In the genomic region with DNA sequence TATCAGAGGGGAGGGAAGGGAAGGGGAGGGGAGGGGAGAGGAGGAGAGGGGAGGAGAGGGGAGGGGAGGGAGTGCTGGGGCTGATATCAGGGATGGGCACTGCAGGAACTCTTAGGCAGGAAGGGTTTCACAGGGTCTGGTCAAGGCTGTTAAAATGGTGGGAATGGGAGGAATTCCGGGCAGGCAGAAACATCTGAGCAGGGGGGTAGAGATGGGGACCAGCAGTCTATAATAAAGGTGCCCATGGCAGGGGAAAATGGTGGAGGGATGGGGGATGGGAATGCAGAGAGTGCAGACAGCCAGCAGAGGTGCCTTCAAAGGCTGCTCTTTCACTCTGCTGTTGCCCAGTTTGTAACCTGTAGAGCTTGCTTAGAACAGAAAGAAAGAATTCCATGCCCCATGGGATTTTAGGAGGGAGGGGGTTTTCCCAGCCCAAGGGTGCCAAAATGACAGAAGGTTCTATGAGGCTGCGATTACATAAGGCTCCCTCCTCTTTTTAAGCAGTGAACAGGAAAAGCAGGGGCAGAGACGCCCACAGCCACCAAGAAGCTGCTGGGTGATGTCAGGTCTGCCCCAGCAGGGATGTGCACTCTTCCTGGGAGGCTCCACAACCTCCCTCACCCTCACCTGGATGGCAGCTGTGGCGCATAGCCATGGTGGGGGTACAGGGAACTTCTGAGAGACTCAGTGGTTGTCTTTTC, we compare ENCODE assay signal across 11 mouse cellular contexts.
A peak's percentile ranks its signal among the peaks of the same experiment; 100 is the strongest.
DNase-seq lines count a peak whose midpoint lies in the region; ATAC-seq and TF ChIP-seq lines count a peak whose summit lies in the region.
"Had no signal": no experiment of that assay in that cellular context is flagged by ENCODE, and none has a peak within 500 bp of the region (broad histone marks: within the 10 kb centered on the region; RNA-seq: fewer than 3 reads in every experiment).

No protein-coding gene starts in this region.

- peak; percentile 24; the same call in 1 of the 2 replicates for ATAC-seq in hindbrain, postnatal 0 days
- no peak for ATAC-seq in hindbrain, embryonic 14.5 days (ENCODE audit: low FRiP score)
- 0 out of 2 replicates have a peak, but pooled peaks have one; percentile 60 for ATAC-seq in limb, embryonic 11.5 days (ENCODE audit: insufficient number of reproducible peaks, low FRiP score, low TSS enrichment, low read depth)

- TF ChIP-seq CTCF in hindbrain, postnatal 0 days (IDR thresholded peaks at IDR 0.05; ENCODE audit: low read depth) = no peak
- no peak for TF ChIP-seq CTCF in cortical plate, adult 2 months (IDR thresholded peaks at IDR 0.05; ENCODE audit: extremely low read depth, insufficient read depth, low read length)

- H3K9ac ChIP-seq in hindbrain, postnatal 0 days (replicated peaks; ENCODE audit: low read length) = no peak overlapping the region
- no peak overlapping the region for H3K9ac ChIP-seq in hindbrain, embryonic 14.5 days
- H3K9ac ChIP-seq in limb, embryonic 11.5 days (ENCODE audit: low read length) = no peak overlapping the region
- H3K9ac ChIP-seq: lung, embryonic 14.5 days had no signal

- H3K9me3 ChIP-seq in hindbrain, postnatal 0 days (ENCODE audit: low read length) = no peaks in the 10 kb centered on the region
- H3K9me3 ChIP-seq in hindbrain, embryonic 14.5 days (ENCODE audit: control insufficient read depth, low read length) = no peaks in the 10 kb centered on the region
- H3K9me3 ChIP-seq in limb, embryonic 11.5 days (ENCODE audit: control insufficient read depth, low read length) = no peaks in the 10 kb centered on the region
- H3K9me3 ChIP-seq: G1E had no signal

- H3K4me1 ChIP-seq in hindbrain, postnatal 0 days (ENCODE audit: insufficient read depth, low read length) = no peaks in the 10 kb centered on the region
- peaks cover 13% of the 10 kb centered on the region for H3K4me1 ChIP-seq in hindbrain, embryonic 14.5 days (replicated peaks; ENCODE audit: control insufficient read depth, insufficient read depth, low read length)
- peaks cover 10% of the 10 kb centered on the region for H3K4me1 ChIP-seq in cortical plate, adult 2 months (ENCODE audit: control insufficient read depth, insufficient read depth, low read length)
- H3K4me1 ChIP-seq in limb, embryonic 11.5 days (ENCODE audit: control insufficient read depth, insufficient read depth, low read length) = peaks cover 4% of the 10 kb centered on the region; the same call in 1 of the 2 replicates

- no peaks in the 10 kb centered on the region for H3K36me3 ChIP-seq in hindbrain, postnatal 0 days (ENCODE audit: insufficient read depth, low read length)
- no peaks in the 10 kb centered on the region for H3K36me3 ChIP-seq in hindbrain, embryonic 14.5 days (replicated peaks; ENCODE audit: control insufficient read depth, insufficient read depth)
- no peaks in the 10 kb centered on the region for H3K36me3 ChIP-seq in limb, embryonic 11.5 days (ENCODE audit: control insufficient read depth, insufficient read depth, low read length)
- H3K36me3 ChIP-seq: G1E had no signal

- H3K4me2 ChIP-seq in hindbrain, postnatal 0 days (ENCODE audit: low read depth, low read length) = no peak overlapping the region
- H3K4me2 ChIP-seq in hindbrain, embryonic 14.5 days (replicated peaks) = no peak overlapping the region
- H3K4me2 ChIP-seq in limb, embryonic 11.5 days (ENCODE audit: low read depth, severe bottlenecking) = no peak overlapping the region
- H3K4me2 ChIP-seq: lung, embryonic 14.5 days had no signal

- no peak overlapping the region for H3K4me3 ChIP-seq in hindbrain, postnatal 0 days (ENCODE audit: low read length)
- H3K4me3 ChIP-seq in hindbrain, embryonic 14.5 days (replicated peaks; ENCODE audit: low read length) = no peak overlapping the region
- no peak overlapping the region for H3K4me3 ChIP-seq in cortical plate, adult 2 months (ENCODE audit: insufficient read depth, low read length)
- no peak overlapping the region for H3K4me3 ChIP-seq in limb, embryonic 11.5 days (ENCODE audit: low read depth, low read length)

- no peak overlapping the region for H3K27ac ChIP-seq in hindbrain, postnatal 0 days
- no peak overlapping the region for H3K27ac ChIP-seq in hindbrain, embryonic 14.5 days
- H3K27ac ChIP-seq in cortical plate, adult 2 months (ENCODE audit: insufficient read depth, low read length) = peak overlapping the region; percentile 75
- no peak overlapping the region for H3K27ac ChIP-seq in limb, embryonic 11.5 days (replicated peaks; ENCODE audit: low read depth, low read length)

- DNase-seq in hindbrain, postnatal 0 days (ENCODE audit: low spot score) = no peak
- no peak for DNase-seq in hindbrain, embryonic 14.5 days (ENCODE audit: low spot score)
- peak; percentile 41 to 62 for DNase-seq in frontal cortex, postnatal 10 days (ENCODE audit: low spot score in 2 of 2)
- DNase-seq in limb, embryonic 11.5 days (ENCODE audit: low spot score) = no peak
- DNase-seq in thymus, postnatal 25 days = no peak
- DNase-seq in T-cell, adult 2 months (ENCODE audit: low spot score) = no peak
- DNase-seq: adrenal gland, adult 8-10 months; cerebellum, adult 9-10 months; lung, embryonic 14.5 days had no signal

- TF ChIP-seq POLR2A in cortical plate, adult 2 months (IDR thresholded peaks at IDR 0.05; ENCODE audit: extremely low read depth, insufficient read depth, low read length) = no peak

- 55% methylated on average over 4 of the region's 4 CpGs for WGBS in hindbrain, postnatal 0 days
- 45% methylated on average over 4 of the region's 4 CpGs for WGBS in hindbrain, embryonic 14.5 days
- WGBS in limb, embryonic 11.5 days = 39% methylated on average over 4 of the region's 4 CpGs

- no peaks in the 10 kb centered on the region for H3K27me3 ChIP-seq in hindbrain, postnatal 0 days (ENCODE audit: insufficient read depth, low read length)
- no peaks in the 10 kb centered on the region for H3K27me3 ChIP-seq in hindbrain, embryonic 14.5 days (ENCODE audit: control insufficient read depth, insufficient read depth, low read length)
- H3K27me3 ChIP-seq in limb, embryonic 11.5 days (ENCODE audit: control insufficient read depth, insufficient read depth, low read length) = no peaks in the 10 kb centered on the region

Comparison
In these comparisons a context has a peak if more than half of its experiments do, and no peak if none do; other contexts are left out.
1. DNase-seq: peak in frontal cortex, postnatal 10 days (2 of 2); none in hindbrain, postnatal 0 days (single experiment), hindbrain, embryonic 14.5 days (single experiment), limb, embryonic 11.5 days (single experiment), thymus, postnatal 25 days (single experiment) and T-cell, adult 2 months (single experiment).